Comparison of ENCODE assay signal across 16 mouse cellular contexts in genomic region chr13:5894910-5895309, GRCm38 (mm10).
"Had no signal": no experiment of that assay in that cellular context is flagged by ENCODE, and none has a peak within 500 bp of the region (broad histone marks: within the 10 kb centered on the region; RNA-seq: fewer than 3 reads in every experiment).

No protein-coding gene starts in this region.

- H3K4me2 ChIP-seq: neural tube, embryonic 12.5 days; neural tube, embryonic 13.5 days; neural tube, embryonic 15.5 days; stomach, embryonic 15.5 days had no signal

- H3K9me3 ChIP-seq: neural tube, embryonic 12.5 days; neural tube, embryonic 13.5 days; neural tube, embryonic 15.5 days; stomach, embryonic 15.5 days had no signal

- H3K36me3 ChIP-seq: neural tube, embryonic 12.5 days; neural tube, embryonic 13.5 days; neural tube, embryonic 15.5 days; stomach, embryonic 15.5 days had no signal

- H3K4me3 ChIP-seq: neural tube, embryonic 12.5 days; neural tube, embryonic 13.5 days; neural tube, embryonic 15.5 days; stomach, embryonic 15.5 days had no signal

- H3K4me1 ChIP-seq: neural tube, embryonic 12.5 days; neural tube, embryonic 13.5 days; neural tube, embryonic 15.5 days; stomach, embryonic 15.5 days had no signal

- H3K27me3 ChIP-seq: neural tube, embryonic 12.5 days; neural tube, embryonic 13.5 days; neural tube, embryonic 15.5 days; stomach, embryonic 15.5 days had no signal

- H3K9ac ChIP-seq: neural tube, embryonic 12.5 days; neural tube, embryonic 13.5 days; neural tube, embryonic 15.5 days; stomach, embryonic 15.5 days had no signal

- DNase-seq: retina, postnatal 1 day; right cerebral cortex, adult 18-20 months; right cerebral cortex, postnatal 14 days; right cerebral cortex, postnatal 25 days; right cerebral cortex, postnatal 4 days; spleen, adult 18-20 months; thymus, adult 18-20 months; thymus, adult 2 months; thymus, postnatal 14 days; thymus, postnatal 25 days; thymus, postnatal 36 days had no signal

- H3K27ac ChIP-seq: neural tube, embryonic 12.5 days; neural tube, embryonic 13.5 days; neural tube, embryonic 15.5 days; stomach, embryonic 15.5 days; stomach, postnatal 0 days had no signal
